ENCODE assay signal across 13 mouse cellular contexts in genomic region chr17:49282498-49282897, GRCm38 (mm10).
DNase-seq lines count a peak whose midpoint lies in the region; ATAC-seq and TF ChIP-seq lines count a peak whose summit lies in the region.
"Had no signal": no experiment of that assay in that cellular context is flagged by ENCODE, and none has a peak within 500 bp of the region (broad histone marks: within the 10 kb centered on the region; RNA-seq: fewer than 3 reads in every experiment).

No protein-coding gene starts in this region.

- no peak overlapping the region for H3K27ac ChIP-seq in hindbrain, postnatal 0 days
- no peak overlapping the region for H3K27ac ChIP-seq in hindbrain, embryonic 14.5 days
- H3K27ac ChIP-seq: embryonic facial prominence, embryonic 12.5 days; limb, embryonic 12.5 days had no signal

- no peaks in the 10 kb centered on the region for H3K4me1 ChIP-seq in hindbrain, postnatal 0 days (ENCODE audit: insufficient read depth, low read length)
- no peaks in the 10 kb centered on the region for H3K4me1 ChIP-seq in hindbrain, embryonic 14.5 days (replicated peaks; ENCODE audit: control insufficient read depth, insufficient read depth, low read length)
- H3K4me1 ChIP-seq: embryonic facial prominence, embryonic 12.5 days had no signal

- ATAC-seq in hindbrain, postnatal 0 days, result no peak
- no peak for ATAC-seq in hindbrain, embryonic 14.5 days (ENCODE audit: low FRiP score)
- ATAC-seq in Patski, result no peak

- no peak overlapping the region for H3K4me3 ChIP-seq in hindbrain, postnatal 0 days (ENCODE audit: low read length)
- no peak overlapping the region for H3K4me3 ChIP-seq in hindbrain, embryonic 14.5 days (replicated peaks; ENCODE audit: low read length)
- H3K4me3 ChIP-seq: embryonic facial prominence, embryonic 12.5 days; limb, embryonic 12.5 days had no signal

- DNase-seq in hindbrain, postnatal 0 days (ENCODE audit: low spot score), result no peak
- no peak for DNase-seq in hindbrain, embryonic 14.5 days (ENCODE audit: low spot score)
- peak; percentile 56 for DNase-seq in right cerebral cortex, postnatal 4 days
- no peak for DNase-seq in right cerebral cortex, adult 18-20 months
- no peak for DNase-seq in Patski (ENCODE audit: low read depth, low spot score)
- peak; percentile 59 for DNase-seq in testis, postnatal 10 days (ENCODE audit: low spot score)
- no peak for DNase-seq in adrenal gland, postnatal 10 days
- DNase-seq: cerebellum, adult 11-12 months; heart, postnatal 14 days; right cerebral cortex, postnatal 25 days; thymus, adult 18-20 months had no signal

- 83% methylated on average over 10 of the region's 10 CpGs for WGBS in hindbrain, postnatal 0 days
- WGBS in hindbrain, embryonic 14.5 days, result 82% methylated on average over 10 of the region's 10 CpGs

- CTCF ChIA-PET in Patski (lab: Charles Lee), result no interaction called here

- no peaks in the 10 kb centered on the region for H3K9me3 ChIP-seq in hindbrain, postnatal 0 days (ENCODE audit: low read length)
- H3K9me3 ChIP-seq in hindbrain, embryonic 14.5 days (ENCODE audit: control insufficient read depth, low read length), result no peaks in the 10 kb centered on the region
- H3K9me3 ChIP-seq: embryonic facial prominence, embryonic 12.5 days had no signal

- no peaks in the 10 kb centered on the region for H3K27me3 ChIP-seq in hindbrain, postnatal 0 days (ENCODE audit: insufficient read depth, low read length)
- no peaks in the 10 kb centered on the region for H3K27me3 ChIP-seq in hindbrain, embryonic 14.5 days (ENCODE audit: control insufficient read depth, insufficient read depth, low read length)
- peaks cover 8% of the 10 kb centered on the region for H3K27me3 ChIP-seq in Patski
- H3K27me3 ChIP-seq: embryonic facial prominence, embryonic 12.5 days; limb, embryonic 12.5 days had no signal

- POLR2A ChIA-PET in Patski (lab: Charles Lee), result no interaction called here

- in situ Hi-C loops in Patski (cut with MboI; ENCODE audit: low pct_unique_long_range_greater_than_20kb), result no loop called here

- no peak overlapping the region for H3K9ac ChIP-seq in hindbrain, postnatal 0 days (replicated peaks; ENCODE audit: low read length)
- no peak overlapping the region for H3K9ac ChIP-seq in hindbrain, embryonic 14.5 days
- H3K9ac ChIP-seq: embryonic facial prominence, embryonic 12.5 days; limb, embryonic 12.5 days had no signal

- H3K4me2 ChIP-seq in hindbrain, postnatal 0 days (ENCODE audit: low read depth, low read length), result no peak overlapping the region
- no peak overlapping the region for H3K4me2 ChIP-seq in hindbrain, embryonic 14.5 days (replicated peaks)
- H3K4me2 ChIP-seq: embryonic facial prominence, embryonic 12.5 days; limb, embryonic 12.5 days had no signal

- H3K36me3 ChIP-seq in hindbrain, postnatal 0 days (ENCODE audit: insufficient read depth, low read length), result no peaks in the 10 kb centered on the region
- H3K36me3 ChIP-seq in hindbrain, embryonic 14.5 days (replicated peaks; ENCODE audit: control insufficient read depth, insufficient read depth), result no peaks in the 10 kb centered on the region
- H3K36me3 ChIP-seq: embryonic facial prominence, embryonic 12.5 days; limb, embryonic 12.5 days had no signal

- TF ChIP-seq CTCF in hindbrain, postnatal 0 days (IDR thresholded peaks at IDR 0.05; ENCODE audit: low read depth), result peak; percentile 69
- peak; percentile 64 for TF ChIP-seq CTCF in Patski (IDR thresholded peaks at IDR 0.05)

Comparison
In these comparisons a context has a peak if more than half of its experiments do, and no peak if none do; other contexts are left out.
1. DNase-seq: peak in right cerebral cortex, postnatal 4 days (single experiment) and testis, postnatal 10 days (single experiment); none in hindbrain, postnatal 0 days (single experiment), hindbrain, embryonic 14.5 days (single experiment), right cerebral cortex, adult 18-20 months (single experiment), Patski (single experiment) and adrenal gland, postnatal 10 days (single experiment).